Mouse (Mus musculus): ENCODE measurements around the gene Lrp5.

GRCm38 (mm10) chr19:3609826-3610225 is 76.5 kb downstream of the Lrp5 start:
- TF ChIP-seq EP300 (IDR thresholded peaks at IDR 0.05; ENCODE audit: insufficient read depth, low read depth, low read length) (no peak), CTCF (IDR thresholded peaks at IDR 0.05; ENCODE audit: low read depth, low read length) (no peak), POLR2A (IDR thresholded peaks at IDR 0.05; ENCODE audit: insufficient read depth, low read length) (no peak)

Data from ES-Bruce4 (cell line).